Mouse (Mus musculus): ENCODE measurements at regions not wholly inside any gene's neighbourhood (a gene's known extent, or its start where the extent isn't known, plus 50 kb on each side); places are given as distances from the start of the nearest gene placed in this dataset.
"Not testable (repeated sequence)": the region's sequence is repeated elsewhere in the genome, so short reads cannot be mapped to it uniquely, and the experiment has no call there.

DNA sequence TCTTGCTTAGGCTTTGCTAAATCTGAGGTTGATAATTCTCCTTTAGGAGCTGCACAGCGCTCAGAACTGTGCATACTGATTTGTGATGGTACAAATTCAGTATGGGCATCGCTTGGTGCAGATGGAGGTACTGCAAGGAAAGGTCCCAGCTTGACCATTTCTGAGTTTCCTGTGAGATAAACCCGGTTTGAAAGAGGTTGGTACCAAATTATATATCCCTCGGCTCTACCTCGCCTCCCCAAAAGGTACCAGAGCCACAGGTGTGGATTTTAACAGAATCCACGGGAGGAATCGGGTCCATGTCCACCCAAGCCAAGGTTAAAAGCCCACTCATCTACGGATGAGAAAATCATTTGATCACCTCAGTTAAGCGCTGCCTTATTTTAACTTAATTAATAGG, 172.5 kb upstream of the Zfp808 start:
- H3K27ac ChIP-seq (ENCODE audit: low read length); H3K4me2 ChIP-seq (replicated peaks; ENCODE audit: low read depth, low read length); H3K4me1 ChIP-seq (ENCODE audit: insufficient read depth, low read length); H3K27me3 ChIP-seq (ENCODE audit: insufficient read depth, low read length); H3K9me3 ChIP-seq (ENCODE audit: low read length); H3K9ac ChIP-seq (replicated peaks; ENCODE audit: low read length); H3K4me3 ChIP-seq (ENCODE audit: low read length); ATAC-seq (ENCODE audit: low FRiP score, low TSS enrichment); H3K36me3 ChIP-seq (ENCODE audit: insufficient read depth, low read length): not testable (repeated sequence)
- 83% methylated on average over 7 of the region's 9 CpGs for WGBS

DNA sequence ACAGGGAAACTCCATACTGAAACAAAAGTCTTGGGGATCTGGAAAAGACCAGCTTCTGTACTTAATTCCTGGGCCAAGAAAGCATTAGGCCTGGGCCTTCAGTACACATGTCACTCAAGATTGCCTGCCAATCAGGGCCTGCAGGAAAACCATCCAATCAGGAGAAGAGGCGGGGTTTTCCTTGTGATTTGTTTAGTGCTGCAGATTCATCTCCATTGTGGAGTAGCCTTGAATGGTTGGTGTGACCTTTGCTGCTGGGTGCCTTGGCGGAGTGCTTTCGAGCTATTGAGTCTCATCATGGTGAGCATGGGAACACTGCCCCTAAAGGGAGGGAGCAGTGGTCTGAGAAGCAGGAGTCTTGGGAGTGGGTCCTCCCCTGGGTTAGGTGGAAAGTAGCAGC, 150.8 kb upstream of the Zfp808 start:
- not testable (repeated sequence) for ATAC-seq (ENCODE audit: low FRiP score, low TSS enrichment); H3K9ac ChIP-seq (replicated peaks; ENCODE audit: low read length); H3K9me3 ChIP-seq (ENCODE audit: low read length); H3K4me2 ChIP-seq (replicated peaks; ENCODE audit: low read depth, low read length); H3K27me3 ChIP-seq (ENCODE audit: insufficient read depth, low read length); H3K4me1 ChIP-seq (ENCODE audit: insufficient read depth, low read length); H3K36me3 ChIP-seq (ENCODE audit: insufficient read depth, low read length); H3K4me3 ChIP-seq (ENCODE audit: low read length); H3K27ac ChIP-seq (ENCODE audit: low read length)
- WGBS = 90% methylated on average over 3 of the region's 3 CpGs

DNA sequence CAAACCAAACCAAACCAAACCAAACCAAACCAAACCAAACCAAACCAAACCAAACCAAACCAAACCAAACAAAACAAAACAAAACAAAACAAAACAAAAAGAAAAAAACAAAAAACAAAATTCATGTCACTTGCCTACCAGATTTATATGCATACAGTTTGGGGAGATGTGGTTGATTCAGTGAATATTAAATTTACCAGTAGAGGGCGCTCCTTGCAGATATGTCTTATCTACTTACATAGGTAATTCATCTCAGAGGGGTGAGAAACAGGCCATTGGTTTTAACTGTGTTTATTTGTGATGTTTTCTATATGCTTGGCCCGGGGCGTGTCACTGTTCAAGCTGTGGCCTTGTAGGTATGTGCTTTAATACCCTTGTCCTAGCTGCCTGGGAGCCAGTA, 133.2 kb upstream of the Zfp808 start:
- H3K9ac ChIP-seq (replicated peaks; ENCODE audit: low read length); H3K36me3 ChIP-seq (ENCODE audit: insufficient read depth, low read length); H3K4me1 ChIP-seq (ENCODE audit: insufficient read depth, low read length); H3K27me3 ChIP-seq (ENCODE audit: insufficient read depth, low read length); H3K4me2 ChIP-seq (replicated peaks; ENCODE audit: low read depth, low read length); ATAC-seq (ENCODE audit: low FRiP score, low TSS enrichment); H3K27ac ChIP-seq (ENCODE audit: low read length); H3K4me3 ChIP-seq (ENCODE audit: low read length); H3K9me3 ChIP-seq (ENCODE audit: low read length): not testable (repeated sequence)
- WGBS = 70% methylated on average over 3 of the region's 3 CpGs

DNA sequence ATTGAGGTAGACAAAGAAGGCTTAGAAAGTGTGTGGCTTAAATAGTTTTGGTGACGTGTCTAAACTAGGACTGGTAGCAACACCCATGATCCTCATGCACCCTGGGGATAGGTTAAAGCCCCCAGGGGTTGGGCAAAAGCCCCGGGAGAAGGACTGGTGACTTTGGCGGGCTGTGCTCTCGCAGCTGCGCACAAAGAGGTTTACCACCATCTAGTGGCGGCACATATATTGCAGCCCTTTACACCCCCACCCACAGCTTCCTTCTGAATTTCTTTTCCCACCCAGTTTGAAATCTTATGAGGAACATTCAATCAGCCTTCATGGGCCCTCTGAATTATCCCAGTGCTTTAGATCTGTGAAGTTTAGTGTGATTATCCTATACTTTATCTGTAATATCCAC, 130.9 kb upstream of the Zfp808 start:
- H3K27me3 ChIP-seq (ENCODE audit: insufficient read depth, low read length); H3K9me3 ChIP-seq (ENCODE audit: low read length); H3K9ac ChIP-seq (replicated peaks; ENCODE audit: low read length); H3K4me1 ChIP-seq (ENCODE audit: insufficient read depth, low read length); H3K36me3 ChIP-seq (ENCODE audit: insufficient read depth, low read length); H3K27ac ChIP-seq (ENCODE audit: low read length); ATAC-seq (ENCODE audit: low FRiP score, low TSS enrichment): not testable (repeated sequence)
- WGBS = 7% methylated on average over 6 of the region's 6 CpGs
- H3K4me3 ChIP-seq (ENCODE audit: low read length) = peak overlapping the region; percentile 13; the same call in 1 of the 2 replicates
- peak overlapping the region; percentile 33; the same call in 1 of the 2 replicates for H3K4me2 ChIP-seq (replicated peaks; ENCODE audit: low read depth, low read length)

DNA sequence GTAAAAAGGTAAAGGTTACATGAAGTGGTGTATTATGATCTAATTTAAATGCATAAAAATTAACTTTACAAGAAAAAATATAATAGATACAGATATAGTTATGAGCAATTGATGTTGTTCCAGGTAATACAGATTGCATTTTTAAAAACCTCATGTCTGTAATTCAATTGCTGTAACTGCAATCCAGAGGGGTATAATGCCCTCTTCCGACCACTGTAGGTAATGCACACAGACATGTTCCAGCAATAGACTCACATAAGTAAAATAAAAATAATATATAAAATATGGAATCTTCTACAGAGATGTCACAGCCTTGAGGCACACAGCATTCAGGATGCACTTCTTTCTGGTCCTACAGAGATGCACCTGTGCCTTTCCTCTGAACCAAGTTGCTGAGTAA, 122.4 kb upstream of the Zfp808 start:
- H3K27ac ChIP-seq (ENCODE audit: low read length); ATAC-seq (ENCODE audit: low FRiP score, low TSS enrichment); H3K36me3 ChIP-seq (ENCODE audit: insufficient read depth, low read length); H3K27me3 ChIP-seq (ENCODE audit: insufficient read depth, low read length); H3K9me3 ChIP-seq (ENCODE audit: low read length); H3K9ac ChIP-seq (replicated peaks; ENCODE audit: low read length); H3K4me1 ChIP-seq (ENCODE audit: insufficient read depth, low read length); H3K4me2 ChIP-seq (replicated peaks; ENCODE audit: low read depth, low read length); H3K4me3 ChIP-seq (ENCODE audit: low read length): not testable (repeated sequence)
- WGBS = 90% methylated on average over 1 of the region's 1 CpGs

DNA sequence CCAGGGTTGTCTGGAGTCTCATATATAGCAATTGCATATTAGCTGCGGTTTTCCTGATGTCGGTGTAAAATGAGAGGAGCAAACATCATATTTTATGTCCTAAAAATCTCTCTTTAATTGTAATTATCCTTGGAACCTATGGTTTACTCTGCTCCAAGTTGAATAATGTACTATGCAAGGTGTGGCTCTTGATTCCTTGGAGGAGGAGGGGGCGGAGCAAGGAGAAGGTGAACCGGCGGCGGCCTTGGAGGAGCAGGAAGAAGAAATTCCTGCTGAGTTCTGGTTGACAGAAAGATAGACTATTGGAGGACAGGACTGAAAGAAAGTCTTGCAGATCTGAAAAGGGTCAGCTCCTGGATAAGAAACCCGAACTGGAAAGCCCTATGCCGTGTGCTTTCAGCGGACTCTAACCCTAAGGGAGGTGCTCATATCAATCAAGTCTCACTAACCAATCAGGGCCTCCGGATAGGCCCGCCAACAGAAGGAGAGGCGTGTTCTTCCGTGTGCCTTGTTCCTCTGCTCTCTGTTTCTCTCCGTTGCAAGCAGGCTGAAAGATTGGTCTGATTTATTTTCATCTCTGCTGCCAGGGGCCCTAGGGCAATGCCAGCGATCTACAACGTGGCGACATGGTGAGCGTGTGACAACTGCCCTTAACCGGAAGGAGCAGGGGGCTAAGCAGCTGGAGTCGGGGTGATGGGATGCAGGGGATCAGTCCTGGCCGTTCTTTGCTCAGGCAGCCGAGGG, 114.1 kb upstream of the Zfp808 start:
- Histone ChIP-seq H3K9ac (replicated peaks; ENCODE audit: low read length) (peak overlapping the region; percentile 84), H3K27ac (ENCODE audit: low read length) (peak overlapping the region; percentile 75), H3K4me2 (replicated peaks; ENCODE audit: low read depth, low read length) (peak overlapping the region; percentile 51), H3K4me3 (ENCODE audit: low read length) (peak overlapping the region; percentile 70)
- not testable (repeated sequence) for H3K36me3 ChIP-seq (ENCODE audit: insufficient read depth, low read length); H3K9me3 ChIP-seq (ENCODE audit: low read length); H3K4me1 ChIP-seq (ENCODE audit: insufficient read depth, low read length); H3K27me3 ChIP-seq (ENCODE audit: insufficient read depth, low read length)
- WGBS = 1% methylated on average over 21 of the region's 22 CpGs
- ATAC-seq (ENCODE audit: low FRiP score, low TSS enrichment) = peak; percentile 87; the same call in 1 of the 2 replicates

DNA sequence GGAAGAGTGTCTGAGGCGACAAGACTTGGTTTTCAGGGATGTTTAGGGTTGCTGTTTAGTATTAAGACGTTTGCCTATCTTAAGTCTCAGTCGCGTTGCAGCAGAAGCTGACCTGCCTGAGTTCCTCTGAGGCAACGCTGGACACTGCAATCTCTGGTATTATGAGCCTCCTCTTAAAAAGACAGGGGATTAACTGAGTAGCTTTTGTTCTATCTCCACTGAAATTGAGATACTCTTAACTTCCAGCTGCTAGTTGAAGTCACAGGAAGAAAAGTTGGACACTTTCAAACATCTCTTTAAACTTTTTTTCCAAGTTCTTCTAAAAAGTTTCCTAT, 113.6 kb upstream of the Zfp808 start:
- not testable (repeated sequence) for H3K36me3 ChIP-seq (ENCODE audit: insufficient read depth, low read length); H3K4me1 ChIP-seq (ENCODE audit: insufficient read depth, low read length); H3K27me3 ChIP-seq (ENCODE audit: insufficient read depth, low read length); H3K9me3 ChIP-seq (ENCODE audit: low read length)
- peak overlapping the region; percentile 51 for H3K4me2 ChIP-seq (replicated peaks; ENCODE audit: low read depth, low read length)
- peak; percentile 42; the same call in 1 of the 2 replicates for ATAC-seq (ENCODE audit: low FRiP score, low TSS enrichment)
- 2% methylated on average over 5 of the region's 5 CpGs for WGBS
- H3K4me3 ChIP-seq (ENCODE audit: low read length) = peak overlapping the region; percentile 70
- peak overlapping the region; percentile 75 for H3K27ac ChIP-seq (ENCODE audit: low read length)
- H3K9ac ChIP-seq (replicated peaks; ENCODE audit: low read length) = peak overlapping the region; percentile 84

DNA sequence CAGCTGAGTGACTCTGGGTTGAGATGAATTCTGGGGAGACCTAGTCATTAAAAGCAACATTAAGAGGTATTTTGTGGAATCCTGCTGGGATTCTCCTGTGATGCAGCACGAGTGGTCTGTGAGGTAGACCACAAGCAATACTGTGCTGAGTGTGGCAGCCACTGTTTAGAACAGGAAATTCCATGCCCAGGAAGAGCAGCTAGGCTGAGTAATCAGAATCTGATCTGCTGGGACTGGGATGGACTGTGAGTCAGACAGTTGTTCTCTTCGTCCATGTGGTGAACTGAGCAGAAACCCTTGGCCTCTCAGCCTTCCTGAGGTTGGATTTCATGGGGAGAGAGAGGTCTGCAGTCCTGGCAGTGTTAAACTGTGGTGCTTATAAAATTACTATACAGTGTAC, 92.0 kb upstream of the Zfp808 start:
- H3K9me3 ChIP-seq (ENCODE audit: low read length); H3K4me2 ChIP-seq (replicated peaks; ENCODE audit: low read depth, low read length); H3K9ac ChIP-seq (replicated peaks; ENCODE audit: low read length); ATAC-seq (ENCODE audit: low FRiP score, low TSS enrichment); H3K27me3 ChIP-seq (ENCODE audit: insufficient read depth, low read length); H3K27ac ChIP-seq (ENCODE audit: low read length); H3K4me3 ChIP-seq (ENCODE audit: low read length); H3K4me1 ChIP-seq (ENCODE audit: insufficient read depth, low read length): not testable (repeated sequence)
- WGBS = 92% methylated on average over 2 of the region's 2 CpGs
- peaks cover 10% of the 10 kb centered on the region for H3K36me3 ChIP-seq (ENCODE audit: insufficient read depth, low read length)

DNA sequence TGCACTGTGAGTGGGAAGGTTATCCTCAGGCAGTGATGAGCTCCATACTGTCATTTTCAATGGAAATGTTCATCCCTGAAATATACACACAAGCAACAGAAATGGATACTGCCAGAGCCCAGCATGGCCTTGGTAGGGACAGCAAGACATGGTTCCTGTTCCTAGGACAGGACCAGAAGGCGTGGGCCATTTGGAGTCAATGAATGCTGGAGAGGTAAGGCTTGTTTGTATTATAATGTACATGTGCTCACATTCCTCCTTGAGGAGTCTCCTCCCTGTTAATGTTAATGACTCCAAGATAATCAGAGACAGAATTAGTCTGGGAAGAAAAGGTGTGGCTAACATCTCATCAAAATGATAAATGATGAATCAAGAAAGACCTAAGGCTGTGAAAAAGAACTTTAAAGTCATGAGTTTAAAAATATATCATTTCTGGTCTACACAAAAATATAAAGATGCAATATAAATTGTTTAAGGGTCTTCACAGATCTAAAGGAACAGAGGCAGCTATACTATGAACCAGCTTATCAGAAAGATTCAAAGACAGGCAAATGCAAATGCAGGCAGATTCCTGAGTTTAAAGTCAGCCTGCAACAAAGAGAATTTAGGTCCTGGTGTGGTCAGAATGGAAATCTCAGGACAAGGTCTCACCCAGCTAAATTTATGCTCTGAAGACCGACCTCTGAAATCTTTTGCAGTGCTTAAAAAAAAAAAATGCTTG, 51.6 kb upstream of the Zfp808 start:
- not testable (repeated sequence) for H3K27ac ChIP-seq (ENCODE audit: low read length); H3K4me3 ChIP-seq (ENCODE audit: low read length); H3K9ac ChIP-seq (replicated peaks; ENCODE audit: low read length); ATAC-seq (ENCODE audit: low FRiP score, low TSS enrichment); H3K36me3 ChIP-seq (ENCODE audit: insufficient read depth, low read length); H3K27me3 ChIP-seq (ENCODE audit: insufficient read depth, low read length); H3K4me1 ChIP-seq (ENCODE audit: insufficient read depth, low read length); H3K4me2 ChIP-seq (replicated peaks; ENCODE audit: low read depth, low read length); H3K9me3 ChIP-seq (ENCODE audit: low read length)
- WGBS = 71% methylated on average over 2 of the region's 2 CpGs

DNA sequence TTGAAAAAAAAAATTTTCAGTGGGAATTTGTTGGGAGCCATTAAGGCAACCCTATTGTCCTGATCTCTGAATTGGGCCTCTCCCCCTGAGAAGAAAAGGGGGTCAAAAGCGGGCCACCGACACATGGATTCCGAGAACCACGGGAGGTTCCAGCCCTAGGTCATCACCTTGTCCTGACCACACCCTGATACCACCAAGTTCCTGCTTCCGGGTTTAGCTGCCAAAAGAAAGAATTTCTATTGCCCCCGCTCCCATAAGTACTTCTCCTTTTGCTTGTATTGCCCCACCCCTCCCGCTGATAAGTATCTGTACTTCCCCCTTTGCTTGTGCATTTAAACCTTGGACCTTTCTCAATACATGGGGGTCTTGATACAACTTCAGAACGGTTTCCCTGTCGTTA, 50.8 kb upstream of the Zfp808 start:
- H3K4me1 ChIP-seq (ENCODE audit: insufficient read depth, low read length); H3K4me3 ChIP-seq (ENCODE audit: low read length); H3K27me3 ChIP-seq (ENCODE audit: insufficient read depth, low read length); ATAC-seq (ENCODE audit: low FRiP score, low TSS enrichment); H3K9ac ChIP-seq (replicated peaks; ENCODE audit: low read length); H3K36me3 ChIP-seq (ENCODE audit: insufficient read depth, low read length); H3K27ac ChIP-seq (ENCODE audit: low read length); H3K9me3 ChIP-seq (ENCODE audit: low read length); H3K4me2 ChIP-seq (replicated peaks; ENCODE audit: low read depth, low read length): not testable (repeated sequence)
- 87% methylated on average over 9 of the region's 9 CpGs for WGBS
